In genomic region chr7:78471755-78472154, GRCm38 (mm10) we compare ENCODE assay signal across 23 mouse cellular contexts.
DNase-seq lines count a peak whose midpoint lies in the region; ATAC-seq and TF ChIP-seq lines count a peak whose summit lies in the region.
"Had no signal": no experiment of that assay in that cellular context is flagged by ENCODE, and none has a peak within 500 bp of the region (broad histone marks: within the 10 kb centered on the region; RNA-seq: fewer than 3 reads in every experiment).

No protein-coding gene starts in this region.

- H3K4me2 ChIP-seq in forebrain, embryonic 16.5 days (ENCODE audit: low read length): no peak overlapping the region
- no peak overlapping the region for H3K4me2 ChIP-seq in midbrain, embryonic 14.5 days (ENCODE audit: low read length)
- H3K4me2 ChIP-seq: embryonic facial prominence, embryonic 12.5 days; forebrain, embryonic 15.5 days; heart, embryonic 11.5 days; limb, embryonic 15.5 days; liver, embryonic 15.5 days had no signal

- no peaks in the 10 kb centered on the region for H3K36me3 ChIP-seq in forebrain, embryonic 16.5 days (ENCODE audit: control insufficient read depth, insufficient read depth)
- H3K36me3 ChIP-seq in forebrain, embryonic 10.5 days (replicated peaks): no peaks in the 10 kb centered on the region
- H3K36me3 ChIP-seq in midbrain, embryonic 14.5 days (ENCODE audit: control insufficient read depth, insufficient read depth, low read length): no peaks in the 10 kb centered on the region
- H3K36me3 ChIP-seq: embryonic facial prominence, embryonic 12.5 days; forebrain, embryonic 15.5 days; limb, embryonic 15.5 days; liver, embryonic 15.5 days had no signal

- TF ChIP-seq CTCF in layer of hippocampus, adult 2 months (conservative IDR thresholded peaks at IDR 0.05): no peak
- no peak for TF ChIP-seq CTCF in brain, embryonic 14.5 days (IDR thresholded peaks at IDR 0.05; ENCODE audit: borderline replicate concordance, extremely low read depth, insufficient read depth, insufficient read length)

- no peak for DNase-seq in forebrain, embryonic 10.5 days (ENCODE audit: extremely low spot score, low spot score)
- no peak for DNase-seq in layer of hippocampus, adult 2 months (ENCODE audit: low spot score in 2 of 2)
- DNase-seq in layer of hippocampus, adult 18-20 months (ENCODE audit: low spot score in 2 of 2): no peak
- DNase-seq in brain, embryonic 14.5 days (ENCODE audit: low read depth): peak; percentile 36
- peak; percentile 65 for DNase-seq in midbrain, embryonic 14.5 days
- no peak for DNase-seq in testis, postnatal 10 days (ENCODE audit: low spot score)
- DNase-seq: adrenal gland, postnatal 10 days; B cell, adult 2 months; heart, postnatal 10 days; kidney, adult 2 months; kidney, postnatal 10 days; spleen, adult 18-20 months; thymus, postnatal 36 days had no signal

- TF ChIP-seq POLR2A in brain, embryonic 14.5 days (IDR thresholded peaks at IDR 0.05; ENCODE audit: borderline replicate concordance, extremely low read depth, insufficient read depth, insufficient read length, poor library complexity, severe bottlenecking): no peak

- H3K9me3 ChIP-seq in forebrain, embryonic 16.5 days (ENCODE audit: control insufficient read depth, low read length): no peaks in the 10 kb centered on the region
- no peaks in the 10 kb centered on the region for H3K9me3 ChIP-seq in forebrain, embryonic 10.5 days
- H3K9me3 ChIP-seq in midbrain, embryonic 14.5 days (ENCODE audit: control insufficient read depth, low read length): no peaks in the 10 kb centered on the region
- H3K9me3 ChIP-seq: embryonic facial prominence, embryonic 12.5 days; forebrain, embryonic 15.5 days; limb, embryonic 15.5 days; liver, embryonic 15.5 days had no signal

- H3K4me1 ChIP-seq in forebrain, embryonic 16.5 days (replicated peaks; ENCODE audit: control insufficient read depth, insufficient read depth, low read length): peaks cover 9% of the 10 kb centered on the region
- no peaks in the 10 kb centered on the region for H3K4me1 ChIP-seq in forebrain, embryonic 10.5 days
- peaks cover 4% of the 10 kb centered on the region; the same call in 1 of the 2 replicates for H3K4me1 ChIP-seq in midbrain, embryonic 14.5 days (ENCODE audit: control insufficient read depth, insufficient read depth, low read length)
- H3K4me1 ChIP-seq: embryonic facial prominence, embryonic 12.5 days; forebrain, embryonic 15.5 days; limb, embryonic 15.5 days; liver, embryonic 15.5 days had no signal

- no peak overlapping the region for H3K9ac ChIP-seq in forebrain, embryonic 16.5 days (replicated peaks; ENCODE audit: low read depth, low read length)
- no peak overlapping the region for H3K9ac ChIP-seq in midbrain, embryonic 14.5 days (replicated peaks; ENCODE audit: low read length)
- H3K9ac ChIP-seq: embryonic facial prominence, embryonic 12.5 days; forebrain, embryonic 15.5 days; limb, embryonic 15.5 days; liver, embryonic 15.5 days had no signal

- peak; percentile 39; the same call in 1 of the 2 replicates for ATAC-seq in forebrain, embryonic 16.5 days
- ATAC-seq in midbrain, embryonic 14.5 days (ENCODE audit: low FRiP score, low TSS enrichment): peak; percentile 72; the same call in 1 of the 2 replicates
- ATAC-seq in CD4-positive, CD25-positive, alpha-beta regulatory T cell, adult 4 months: no peak
- ATAC-seq: forebrain, embryonic 15.5 days; inflammation-experienced regulatory T-cells, adult 6 months had no signal

- 77% methylated on average over 4 of the region's 4 CpGs for WGBS in forebrain, embryonic 16.5 days
- WGBS in forebrain, embryonic 10.5 days: 96% methylated on average over 4 of the region's 4 CpGs
- WGBS in midbrain, embryonic 14.5 days: 53% methylated on average over 4 of the region's 4 CpGs

- H3K27ac ChIP-seq in forebrain, embryonic 16.5 days (ENCODE audit: low read length): no peak overlapping the region
- H3K27ac ChIP-seq in forebrain, embryonic 10.5 days: no peak overlapping the region
- peak overlapping the region; percentile 14; the same call in 1 of the 2 replicates for H3K27ac ChIP-seq in layer of hippocampus, adult 2 months
- H3K27ac ChIP-seq in midbrain, embryonic 14.5 days (replicated peaks; ENCODE audit: low read depth, low read length): no peak overlapping the region
- H3K27ac ChIP-seq: embryonic facial prominence, embryonic 12.5 days; forebrain, embryonic 15.5 days; limb, embryonic 15.5 days; liver, embryonic 15.5 days; macrophage had no signal

- no peaks in the 10 kb centered on the region for H3K27me3 ChIP-seq in forebrain, embryonic 16.5 days (replicated peaks; ENCODE audit: control insufficient read depth, insufficient read depth, low read length)
- H3K27me3 ChIP-seq in forebrain, embryonic 10.5 days (ENCODE audit: poor library complexity, severe bottlenecking): no peaks in the 10 kb centered on the region
- H3K27me3 ChIP-seq in midbrain, embryonic 14.5 days (ENCODE audit: control insufficient read depth, insufficient read depth, low read length): no peaks in the 10 kb centered on the region
- H3K27me3 ChIP-seq: embryonic facial prominence, embryonic 12.5 days; forebrain, embryonic 15.5 days; limb, embryonic 15.5 days; liver, embryonic 15.5 days had no signal

- no peak overlapping the region for H3K4me3 ChIP-seq in forebrain, embryonic 16.5 days (replicated peaks; ENCODE audit: low read length)
- no peak overlapping the region for H3K4me3 ChIP-seq in forebrain, embryonic 10.5 days
- no peak overlapping the region for H3K4me3 ChIP-seq in layer of hippocampus, adult 2 months
- H3K4me3 ChIP-seq in midbrain, embryonic 14.5 days (replicated peaks; ENCODE audit: low read depth, low read length): no peak overlapping the region
- H3K4me3 ChIP-seq: embryonic facial prominence, embryonic 12.5 days; erythroblast, embryonic 14.5 days; forebrain, embryonic 15.5 days; limb, embryonic 15.5 days; liver, embryonic 15.5 days had no signal

Comparison
In these comparisons a context has a peak if more than half of its experiments do, and no peak if none do; other contexts are left out.
1. DNase-seq: peak in brain, embryonic 14.5 days (single experiment) and midbrain, embryonic 14.5 days (single experiment); none in forebrain, embryonic 10.5 days (single experiment), layer of hippocampus, adult 2 months (0 of 2), layer of hippocampus, adult 18-20 months (0 of 2) and testis, postnatal 10 days (single experiment).